Mouse (Mus musculus) neural tube, embryonic 11.5 days (tissue): ENCODE data around the gene Ddx58. TPM values are rescaled to one million over a fixed set of nuclear protein-coding genes. Genes with fewer than 3 reads are reported as not detected.

Source experiments
- polyA plus RNA-seq: library from polyadenylated mRNA; unstranded; fragments of >200 nt; fragmentation: Nextera tagmentation; extraction: Ambion mirVana; gene quantifications from 2 replicates; pipeline ENCODE4 v1.2.1, GENCODE M21; 2014

Ddx58 gene
- polyA plus RNA-seq, 1 experiment from 2014 or later = 2.8 TPM

Other genes starting within 250 kb of the Ddx58 start
- gene Aco1, start 96.7 kb downstream of the Ddx58 start, polyA plus RNA-seq = 61.4 and 65.4 TPM in 2 replicates
- gene Smim27, start 29.8 kb upstream of the Ddx58 start, polyA plus RNA-seq = 21.6 and 27.7 TPM in 2 replicates
- gene Topors, start 30.0 kb upstream of the Ddx58 start, polyA plus RNA-seq = 49.0 and 49.3 TPM in 2 replicates
- gene Ndufb6, start 39.6 kb upstream of the Ddx58 start, polyA plus RNA-seq = 274 and 296 TPM in 2 replicates
- 0.42 and 0.51 TPM in 2 replicates for gene Tmem215, start 232.4 kb upstream of the Ddx58 start, polyA plus RNA-seq